ENCODE assay signal across 16 mouse cellular contexts in genomic region chr11:110366902-110367301, GRCm38 (mm10). TPM values are rescaled to one million over a fixed set of nuclear protein-coding genes. Genes with fewer than 3 reads are reported as not detected.
DNase-seq lines count a peak whose midpoint lies in the region; ATAC-seq and TF ChIP-seq lines count a peak whose summit lies in the region.
"Had no signal": no experiment of that assay in that cellular context is flagged by ENCODE, and none has a peak within 500 bp of the region (broad histone marks: within the 10 kb centered on the region; RNA-seq: fewer than 3 reads in every experiment).

No protein-coding gene starts in this region.

- no peaks in the 10 kb centered on the region for H3K27me3 ChIP-seq in embryonic facial prominence, embryonic 11.5 days (ENCODE audit: control insufficient read depth, insufficient read depth, low read length)
- no peaks in the 10 kb centered on the region for H3K27me3 ChIP-seq in embryonic facial prominence, embryonic 10.5 days (replicated peaks; ENCODE audit: low read depth, poor library complexity, severe bottlenecking)
- H3K27me3 ChIP-seq in lung, embryonic 14.5 days (ENCODE audit: insufficient read depth, low read length), result no peaks in the 10 kb centered on the region
- no peaks in the 10 kb centered on the region for H3K27me3 ChIP-seq in liver, postnatal 0 days (ENCODE audit: insufficient read depth, low read length)
- no peaks in the 10 kb centered on the region for H3K27me3 ChIP-seq in cerebellum, adult 2 months (ENCODE audit: control insufficient read depth, insufficient read depth, low read length)
- H3K27me3 ChIP-seq: forebrain, embryonic 13.5 days; heart, embryonic 13.5 days; limb, embryonic 15.5 days; stomach, embryonic 15.5 days had no signal

- no peak for TF ChIP-seq EP300 in liver, postnatal 0 days (IDR thresholded peaks at IDR 0.05; ENCODE audit: low read depth)

- TF ChIP-seq CTCF in lung, embryonic 14.5 days (IDR thresholded peaks at IDR 0.05; ENCODE audit: low read depth), result peak; percentile 48
- peak; percentile 41; the same call in 1 of the 2 replicates for TF ChIP-seq CTCF in brain, embryonic 14.5 days (IDR thresholded peaks at IDR 0.05; ENCODE audit: borderline replicate concordance, extremely low read depth, insufficient read depth, insufficient read length)
- TF ChIP-seq CTCF in liver, postnatal 0 days (IDR thresholded peaks at IDR 0.05; ENCODE audit: low read depth), result peak; percentile 57
- TF ChIP-seq CTCF in cerebellum, adult 2 months (IDR thresholded peaks at IDR 0.05; ENCODE audit: borderline replicate concordance, insufficient read depth, low read depth, low read length), result no peak

- peak; percentile 13 for DNase-seq in embryonic facial prominence, embryonic 11.5 days (ENCODE audit: low spot score)
- no peak for DNase-seq in embryonic facial prominence, embryonic 10.5 days (ENCODE audit: low spot score)
- DNase-seq in lung, embryonic 14.5 days, result no peak
- no peak for DNase-seq in lung, postnatal 14 days
- DNase-seq in brain, embryonic 14.5 days (ENCODE audit: low read depth), result no peak
- DNase-seq in liver, postnatal 0 days, result no peak
- DNase-seq in cerebellum, adult 2 months, result no peak
- DNase-seq in cerebellum, adult 8-10 months, result no peak
- DNase-seq: cerebellum, postnatal 36 days; gastrocnemius, postnatal 14 days; kidney, adult 11 months; retina, postnatal 1 day had no signal

- H3K4me1 ChIP-seq in embryonic facial prominence, embryonic 11.5 days (ENCODE audit: control insufficient read depth, insufficient read depth, low read length), result no peaks in the 10 kb centered on the region
- peaks cover 8% of the 10 kb centered on the region for H3K4me1 ChIP-seq in embryonic facial prominence, embryonic 10.5 days
- H3K4me1 ChIP-seq in lung, embryonic 14.5 days (ENCODE audit: insufficient read depth), result no peaks in the 10 kb centered on the region
- H3K4me1 ChIP-seq in liver, postnatal 0 days (ENCODE audit: insufficient read depth), result peaks cover 5% of the 10 kb centered on the region; the same call in 1 of the 2 replicates
- H3K4me1 ChIP-seq in cerebellum, adult 2 months (ENCODE audit: control insufficient read depth, insufficient read depth, low read length), result no peaks in the 10 kb centered on the region
- H3K4me1 ChIP-seq: forebrain, embryonic 13.5 days; stomach, embryonic 15.5 days had no signal

- H3K4me3 ChIP-seq in embryonic facial prominence, embryonic 11.5 days (ENCODE audit: low read depth, low read length), result no peak overlapping the region
- H3K4me3 ChIP-seq in embryonic facial prominence, embryonic 10.5 days, result no peak overlapping the region
- H3K4me3 ChIP-seq in lung, embryonic 14.5 days (ENCODE audit: low read depth, low read length), result no peak overlapping the region
- H3K4me3 ChIP-seq in liver, postnatal 0 days (ENCODE audit: low read depth, low read length), result no peak overlapping the region
- H3K4me3 ChIP-seq in cerebellum, adult 2 months (replicated peaks; ENCODE audit: insufficient read depth, low read depth, low read length), result no peak overlapping the region
- H3K4me3 ChIP-seq: forebrain, embryonic 13.5 days; heart, embryonic 13.5 days; limb, embryonic 15.5 days; stomach, embryonic 15.5 days had no signal

- WGBS in embryonic facial prominence, embryonic 11.5 days, result 70% methylated on average over 3 of the region's 3 CpGs
- WGBS in embryonic facial prominence, embryonic 10.5 days, result 72% methylated on average over 3 of the region's 3 CpGs
- 74% methylated on average over 3 of the region's 3 CpGs for WGBS in lung, embryonic 14.5 days
- WGBS in liver, postnatal 0 days (ENCODE audit: insufficient replicate concordance), result 67% methylated on average over 3 of the region's 3 CpGs
- WGBS in cerebellum, adult 2 months, result 84% methylated on average over 3 of the region's 3 CpGs

- H3K36me3 ChIP-seq in embryonic facial prominence, embryonic 11.5 days (replicated peaks; ENCODE audit: control insufficient read depth, insufficient read depth, low read depth, low read length), result no peaks in the 10 kb centered on the region
- no peaks in the 10 kb centered on the region for H3K36me3 ChIP-seq in embryonic facial prominence, embryonic 10.5 days (replicated peaks)
- no peaks in the 10 kb centered on the region for H3K36me3 ChIP-seq in lung, embryonic 14.5 days (ENCODE audit: insufficient read depth)
- H3K36me3 ChIP-seq in liver, postnatal 0 days (replicated peaks; ENCODE audit: insufficient read depth, low read length), result no peaks in the 10 kb centered on the region
- H3K36me3 ChIP-seq: heart, embryonic 13.5 days; limb, embryonic 15.5 days; stomach, embryonic 15.5 days had no signal

- H3K9me3 ChIP-seq in embryonic facial prominence, embryonic 11.5 days (replicated peaks; ENCODE audit: control insufficient read depth, low read length), result no peaks in the 10 kb centered on the region
- H3K9me3 ChIP-seq in embryonic facial prominence, embryonic 10.5 days, result no peaks in the 10 kb centered on the region
- H3K9me3 ChIP-seq in lung, embryonic 14.5 days (ENCODE audit: low read depth, low read length), result no peaks in the 10 kb centered on the region
- no peaks in the 10 kb centered on the region for H3K9me3 ChIP-seq in liver, postnatal 0 days (ENCODE audit: low read length)
- H3K9me3 ChIP-seq: forebrain, embryonic 13.5 days; heart, embryonic 13.5 days; limb, embryonic 15.5 days; stomach, embryonic 15.5 days had no signal

- TF ChIP-seq POLR2A in brain, embryonic 14.5 days (IDR thresholded peaks at IDR 0.05; ENCODE audit: borderline replicate concordance, extremely low read depth, insufficient read depth, insufficient read length, poor library complexity, severe bottlenecking), result no peak
- TF ChIP-seq POLR2A in cerebellum, adult 2 months (IDR thresholded peaks at IDR 0.05; ENCODE audit: borderline replicate concordance, insufficient read depth, low read length), result no peak

- no peak overlapping the region for H3K9ac ChIP-seq in embryonic facial prominence, embryonic 11.5 days (replicated peaks; ENCODE audit: low read length)
- no peak overlapping the region for H3K9ac ChIP-seq in lung, embryonic 14.5 days
- no peak overlapping the region for H3K9ac ChIP-seq in liver, postnatal 0 days (replicated peaks)
- H3K9ac ChIP-seq: forebrain, embryonic 13.5 days; heart, embryonic 13.5 days; limb, embryonic 15.5 days; stomach, embryonic 15.5 days had no signal

- no peak overlapping the region for H3K4me2 ChIP-seq in embryonic facial prominence, embryonic 11.5 days (ENCODE audit: low read depth, low read length)
- H3K4me2 ChIP-seq in lung, embryonic 14.5 days, result no peak overlapping the region
- H3K4me2 ChIP-seq in liver, postnatal 0 days (ENCODE audit: low read depth, low read length), result no peak overlapping the region
- H3K4me2 ChIP-seq: forebrain, embryonic 13.5 days; heart, embryonic 13.5 days; limb, embryonic 15.5 days; stomach, embryonic 15.5 days had no signal

- ATAC-seq in embryonic facial prominence, embryonic 11.5 days (replicated peaks; ENCODE audit: insufficient number of reproducible peaks, low FRiP score, low TSS enrichment, low read depth), result no peak
- no peak for ATAC-seq in lung, embryonic 14.5 days (ENCODE audit: insufficient read depth)
- no peak for ATAC-seq in liver, postnatal 0 days
- ATAC-seq: forebrain, embryonic 13.5 days had no signal

- H3K27ac ChIP-seq in embryonic facial prominence, embryonic 11.5 days (replicated peaks; ENCODE audit: low read depth, low read length), result no peak overlapping the region
- H3K27ac ChIP-seq in embryonic facial prominence, embryonic 10.5 days (replicated peaks), result no peak overlapping the region
- no peak overlapping the region for H3K27ac ChIP-seq in lung, embryonic 14.5 days (ENCODE audit: low read depth)
- H3K27ac ChIP-seq in liver, postnatal 0 days (ENCODE audit: low read depth), result peak overlapping the region; percentile 91
- H3K27ac ChIP-seq in cerebellum, adult 2 months (ENCODE audit: insufficient read depth, low read length), result no peak overlapping the region
- H3K27ac ChIP-seq: forebrain, embryonic 13.5 days; heart, embryonic 13.5 days; limb, embryonic 15.5 days; stomach, embryonic 15.5 days had no signal

RNA-seq across cellular contexts. Expression of gene Abca5, which starts 29.4 kb away (rescaled TPM):
- polyA plus RNA-seq in embryonic facial prominence, embryonic 11.5 days (2014; fragmentation: Nextera tagmentation; extraction: Ambion mirVana), result 4.7 and 4.8 TPM in 2 replicates
- 1.5 and 3.5 TPM in 2 replicates for polyA plus RNA-seq in embryonic facial prominence, embryonic 10.5 days (2016; fragmentation: Nextera tagmentation; extraction: Ambion mirVana)
- polyA plus RNA-seq in lung, embryonic 14.5 days (2014; fragmentation: Nextera tagmentation; extraction: Ambion mirVana), result 5.4 and 6.6 TPM in 2 replicates
- polyA plus RNA-seq in brain, embryonic 14.5 days (2012; rRNA removed), result 4.6 and 6.5 TPM in 2 replicates
- polyA plus RNA-seq in liver, postnatal 0 days (2015; fragmentation: Nextera tagmentation; extraction: Ambion mirVana), result 1.0 and 2.3 TPM in 2 replicates
- polyA plus RNA-seq in cerebellum, adult 2 months (2012; rRNA removed), result 15.7 and 16.2 TPM in 2 replicates

RNA-seq across cellular contexts. Expression of gene Map2k6, which starts 32.0 kb away (rescaled TPM):
- 54.0 and 54.3 TPM in 2 replicates for polyA plus RNA-seq in embryonic facial prominence, embryonic 11.5 days (2014; fragmentation: Nextera tagmentation; extraction: Ambion mirVana)
- 43.9 and 46.4 TPM in 2 replicates for polyA plus RNA-seq in embryonic facial prominence, embryonic 10.5 days (2016; fragmentation: Nextera tagmentation; extraction: Ambion mirVana)
- polyA plus RNA-seq in lung, embryonic 14.5 days (2014; fragmentation: Nextera tagmentation; extraction: Ambion mirVana), result 25.4 and 26.4 TPM in 2 replicates
- polyA plus RNA-seq in brain, embryonic 14.5 days (2012; rRNA removed), result 20.8 and 21.4 TPM in 2 replicates
- polyA plus RNA-seq in liver, postnatal 0 days (2015; fragmentation: Nextera tagmentation; extraction: Ambion mirVana), result 3.7 and 4.2 TPM in 2 replicates
- 12.1 and 12.5 TPM in 2 replicates for polyA plus RNA-seq in cerebellum, adult 2 months (2012; rRNA removed)
